Mouse (Mus musculus): ENCODE measurements around the gene Eml5.
A peak's percentile ranks its signal among the peaks of the same experiment; 100 is the strongest.

Eml5 gene

GRCm38 (mm10) chr12:98832929-98833598 lies 68.2 kb downstream of the Eml5 start:
- DNase-seq: no peak

- no peak for DNase-seq
Observed at GRCm38 (mm10) chr12:98831122-98831521, 70.2 kb downstream of the Eml5 start.

- no peak for DNase-seq
Observed at GRCm38 (mm10) chr12:98820781-98821180, 80.5 kb downstream of the Eml5 start.

- no peak for DNase-seq
Observed at GRCm38 (mm10) chr12:98804078-98804748, 97.1 kb downstream of the Eml5 start.

GRCm38 (mm10) chr12:98802245-98802644 lies 99.0 kb downstream of the Eml5 start:
- DNase-seq: no peak

GRCm38 (mm10) chr12:98800334-98800733 lies 101.0 kb downstream of the Eml5 start:
- DNase-seq: no peak

GRCm38 (mm10) chr12:98795731-98796318 lies 105.5 kb downstream of the Eml5 start:
- no peak for DNase-seq

- no peak for DNase-seq
Observed at GRCm38 (mm10) chr12:98784251-98784650, 117.0 kb downstream of the Eml5 start.

GRCm38 (mm10) chr12:98779148-98779547 lies 122.1 kb downstream of the Eml5 start:
- peak; percentile 20 for DNase-seq

- DNase-seq: no peak
Observed at GRCm38 (mm10) chr12:98777509-98777908, 123.8 kb downstream of the Eml5 start.

GRCm38 (mm10) chr12:98766241-98766640 lies 135.0 kb downstream of the Eml5 start:
- no peak for DNase-seq

- no peak for DNase-seq
Observed at GRCm38 (mm10) chr12:98759700-98760099, 141.6 kb downstream of the Eml5 start.

- DNase-seq: no peak
Observed at GRCm38 (mm10) chr12:98757636-98758035, 143.6 kb downstream of the Eml5 start.

GRCm38 (mm10) chr12:98747380-98747753 lies 153.9 kb downstream of the Eml5 start:
- DNase-seq: no peak

- DNase-seq: peak; percentile 93
Observed at GRCm38 (mm10) chr12:98746746-98747379, 154.4 kb downstream of the Eml5 start, which contains the start of gene Zc3h14. TSS of gene Zc3h14 (plus strand) at chr12:98746964.

- DNase-seq: no peak
Observed at GRCm38 (mm10) chr12:98746131-98746530, 155.2 kb downstream of the Eml5 start.

GRCm38 (mm10) chr12:98745626-98746025 lies 155.7 kb downstream of the Eml5 start:
- no peak for DNase-seq

- DNase-seq: no peak
Observed at GRCm38 (mm10) chr12:98741011-98741501, 160.2 kb downstream of the Eml5 start.

GRCm38 (mm10) chr12:98737801-98738350 lies 163.4 kb downstream of the Eml5 start:
- DNase-seq: no peak

GRCm38 (mm10) chr12:98736951-98737800 lies 164.1 kb downstream of the Eml5 start, which contains the start of gene Ptpn21:
TSS of gene Ptpn21 (minus strand) at chr12:98737405.
- no peak for DNase-seq
